Mouse (Mus musculus): ENCODE measurements around the gene Cd80. TPM values are rescaled to one million over a fixed set of nuclear protein-coding genes. Genes with fewer than 3 reads are reported as not detected.
A peak's percentile ranks its signal among the peaks of the same experiment; 100 is the strongest.

Gene Cd80
- polyA plus RNA-seq, 2 experiments: 0.15 to 0.35 TPM

DNA sequence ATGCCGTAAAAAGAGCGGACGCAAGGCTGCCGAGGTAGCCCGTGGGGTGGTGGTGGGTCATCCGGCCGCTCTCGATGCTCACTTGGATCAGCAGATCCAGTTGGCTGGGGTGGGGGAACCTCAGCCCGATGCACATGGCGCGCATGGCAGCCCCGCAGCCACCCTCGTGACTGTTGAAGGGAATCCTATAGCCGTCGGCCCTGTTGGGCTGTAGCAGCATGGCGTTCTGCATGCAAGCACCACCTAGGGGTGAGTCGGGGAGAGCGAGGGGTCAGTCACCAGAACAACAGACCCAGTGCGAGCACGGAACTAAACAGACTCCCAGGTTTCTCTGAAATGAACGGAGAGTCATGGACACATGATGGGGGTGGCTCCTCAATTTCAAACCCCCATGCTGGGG is 8.0 kb upstream of the Cd80 start:
- no peaks in the 10 kb centered on the region for H3K27me3 ChIP-seq (ENCODE audit: control insufficient read depth, insufficient read depth, low read length)
- no peak for DNase-seq (ENCODE audit: low read depth in 3 of 3, low spot score in 3 of 3)
- 88% methylated on average over 21 of the region's 21 CpGs for WGBS (ENCODE audit: insufficient replicate concordance)
- no peak overlapping the region for H3K4me2 ChIP-seq (ENCODE audit: low read depth)
- H3K27ac ChIP-seq: no peak overlapping the region
- peaks cover 33% of the 10 kb centered on the region for H3K36me3 ChIP-seq (replicated peaks; ENCODE audit: control insufficient read depth, insufficient read depth, low read depth)
- H3K4me3 ChIP-seq (ENCODE audit: insufficient read depth in 1 of 2, low read depth in 2 of 2, low read length in 2 of 2): no peak overlapping the region
- no peak overlapping the region for H3K9ac ChIP-seq (replicated peaks)
- no peak for ATAC-seq (ENCODE audit: insufficient read depth)
- 0 out of 2 replicates have a peak, but pooled peaks have one; percentile 4 for TF ChIP-seq CTCF (IDR thresholded peaks at IDR 0.05; ENCODE audit: low read depth)
- no peak for TF ChIP-seq EP300 (IDR thresholded peaks at IDR 0.05; ENCODE audit: low read depth)
- H3K9me3 ChIP-seq (ENCODE audit: control insufficient read depth, low read length): no peaks in the 10 kb centered on the region
- peaks cover 9 to 10% of the 10 kb centered on the region in 2 experiments for H3K4me1 ChIP-seq (replicated peaks; ENCODE audit: control insufficient read depth in 2 of 2, insufficient read depth in 2 of 2, low read length in 1 of 2)

GRCm38 (mm10) chr16:38448458-38448857 is 6.9 kb upstream of the Cd80 start:
- no peak overlapping the region for H3K27ac ChIP-seq
- H3K4me2 ChIP-seq (ENCODE audit: low read depth): no peak overlapping the region
- H3K4me3 ChIP-seq (ENCODE audit: insufficient read depth in 1 of 2, low read depth in 2 of 2, low read length in 2 of 2): no peak overlapping the region
- no peak for DNase-seq (ENCODE audit: low read depth in 3 of 3, low spot score in 3 of 3)
- no peak for ATAC-seq (ENCODE audit: insufficient read depth)
- TF ChIP-seq CTCF (IDR thresholded peaks at IDR 0.05; ENCODE audit: low read depth) (no peak), EP300 (IDR thresholded peaks at IDR 0.05; ENCODE audit: low read depth) (no peak)
- H3K36me3 ChIP-seq (replicated peaks; ENCODE audit: control insufficient read depth, insufficient read depth, low read depth): peaks cover 33% of the 10 kb centered on the region
- peaks cover 9 to 12% of the 10 kb centered on the region in 2 experiments for H3K4me1 ChIP-seq (replicated peaks; ENCODE audit: control insufficient read depth in 2 of 2, insufficient read depth in 2 of 2, low read length in 1 of 2)
- no peaks in the 10 kb centered on the region for H3K9me3 ChIP-seq (ENCODE audit: control insufficient read depth, low read length)
- no peak overlapping the region for H3K9ac ChIP-seq (replicated peaks)
- WGBS (ENCODE audit: insufficient replicate concordance): 84% methylated on average over 12 of the region's 12 CpGs
- no peaks in the 10 kb centered on the region for H3K27me3 ChIP-seq (ENCODE audit: control insufficient read depth, insufficient read depth, low read length)

- Histone ChIP-seq H3K36me3 (replicated peaks; ENCODE audit: control insufficient read depth, insufficient read depth, low read depth) (peaks cover 23% of the 10 kb centered on the region), H3K27me3 (ENCODE audit: control insufficient read depth, insufficient read depth, low read length) (no peaks in the 10 kb centered on the region), H3K4me2 (ENCODE audit: low read depth) (no peak overlapping the region), H3K9me3 (ENCODE audit: control insufficient read depth, low read length) (no peaks in the 10 kb centered on the region), H3K27ac (no peak overlapping the region), H3K4me3 (ENCODE audit: insufficient read depth in 1 of 2, low read depth in 2 of 2, low read length in 2 of 2) (no peak overlapping the region), H3K4me1 (replicated peaks; ENCODE audit: control insufficient read depth in 2 of 2, insufficient read depth in 2 of 2, low read length in 1 of 2) (peaks cover 12 to 18% of the 10 kb centered on the region in 2 experiments), H3K9ac (replicated peaks) (no peak overlapping the region)
- TF ChIP-seq EP300 (IDR thresholded peaks at IDR 0.05; ENCODE audit: low read depth) (no peak), CTCF (IDR thresholded peaks at IDR 0.05; ENCODE audit: low read depth) (no peak)
- WGBS (ENCODE audit: insufficient replicate concordance): 65% methylated on average over 7 of the region's 7 CpGs
- ATAC-seq (ENCODE audit: insufficient read depth) (no peak), DNase-seq (ENCODE audit: low read depth in 3 of 3, low spot score in 3 of 3) (no peak)
These were observed 4.7 kb upstream of the Cd80 start for GRCm38 (mm10) chr16:38450707-38451106.

DNA sequence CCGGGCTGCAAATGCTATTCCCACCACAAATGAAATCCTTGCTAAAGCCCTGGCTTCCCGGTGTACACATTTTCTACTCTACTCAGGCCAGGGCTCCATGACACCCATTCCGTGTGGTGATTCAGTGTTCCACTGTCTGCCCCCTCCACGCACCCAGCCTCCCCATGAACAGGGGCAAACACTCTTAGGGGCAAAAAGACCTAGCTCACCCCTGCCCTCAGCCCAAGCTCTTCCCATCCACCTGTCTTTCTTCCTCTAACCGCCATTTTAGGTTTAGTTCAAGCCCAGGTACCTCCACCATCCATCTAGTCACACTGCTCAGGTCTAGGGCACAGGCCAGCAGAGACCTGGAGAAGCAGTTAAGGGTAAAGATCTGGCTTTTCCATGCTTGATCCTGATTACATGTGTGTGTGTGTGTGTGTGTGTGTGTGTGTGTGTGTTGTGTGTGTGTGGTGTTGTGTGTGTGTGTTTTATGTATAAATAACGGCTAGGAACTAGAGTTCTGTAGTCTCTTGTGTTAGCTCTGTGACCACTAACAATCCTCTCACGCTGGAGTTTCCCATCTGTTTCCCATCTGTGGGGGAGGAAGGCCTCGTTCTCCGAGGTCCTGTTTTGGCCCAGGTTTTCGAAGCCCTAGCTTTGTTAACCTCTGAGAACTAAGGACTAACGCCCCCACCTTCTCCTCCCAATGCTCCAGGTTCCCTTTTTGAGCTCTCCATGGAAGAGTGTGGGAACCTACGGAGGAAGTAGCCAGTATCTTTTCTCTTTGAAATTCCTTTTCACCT is 3.7 kb upstream of the Cd80 start:
- Histone ChIP-seq H3K27ac (peak overlapping the region; percentile 50), H3K4me1 (replicated peaks; ENCODE audit: control insufficient read depth in 2 of 2, insufficient read depth in 2 of 2, low read length in 1 of 2) (peaks cover 12 to 18% of the 10 kb centered on the region in 2 experiments), H3K9me3 (ENCODE audit: control insufficient read depth, low read length) (no peaks in the 10 kb centered on the region), H3K27me3 (ENCODE audit: control insufficient read depth, insufficient read depth, low read length) (no peaks in the 10 kb centered on the region), H3K4me2 (ENCODE audit: low read depth) (peak overlapping the region; percentile 93), H3K9ac (replicated peaks) (peak overlapping the region; percentile 98), H3K4me3 (ENCODE audit: insufficient read depth in 1 of 2, low read depth in 2 of 2, low read length in 2 of 2) (peak overlapping the region; percentile 80 to 96), H3K36me3 (replicated peaks; ENCODE audit: control insufficient read depth, insufficient read depth, low read depth) (peaks cover 14% of the 10 kb centered on the region)
- ATAC-seq (ENCODE audit: insufficient read depth): no peak
- DNase-seq (ENCODE audit: low read depth in 3 of 3, low spot score in 3 of 3): no peak
- WGBS (ENCODE audit: insufficient replicate concordance): 43% methylated on average over 12 of the region's 12 CpGs
- no peak for TF ChIP-seq EP300 (IDR thresholded peaks at IDR 0.05; ENCODE audit: low read depth)
- no peak for TF ChIP-seq CTCF (IDR thresholded peaks at IDR 0.05; ENCODE audit: low read depth)

GRCm38 (mm10) chr16:38452442-38453202 is 2.7 kb upstream of the Cd80 start, which contains the start of gene Adprh:
Gene Adprh (minus strand): TSS chr16:38452703.
- DNase-seq (ENCODE audit: low read depth in 3 of 3, low spot score in 3 of 3) (peak; percentile 71 to 76 (median 74)), ATAC-seq (ENCODE audit: insufficient read depth) (peak; percentile 96)
- H3K4me3 ChIP-seq (ENCODE audit: insufficient read depth in 1 of 2, low read depth in 2 of 2, low read length in 2 of 2): peak within 1 kb of the TSS; percentile 80 to 96
- peak within 1 kb of the TSS; percentile 81 for H3K27ac ChIP-seq
- under 1% methylated on average over 55 of the region's 61 CpGs for WGBS (ENCODE audit: insufficient replicate concordance)
- no peaks in the 10 kb centered on the region for H3K27me3 ChIP-seq (ENCODE audit: control insufficient read depth, insufficient read depth, low read length)
- no peaks in the 10 kb centered on the region for H3K9me3 ChIP-seq (ENCODE audit: control insufficient read depth, low read length)
- peaks cover 3% of the 10 kb centered on the region; the same call in 1 of the 2 replicates for H3K36me3 ChIP-seq (replicated peaks; ENCODE audit: control insufficient read depth, insufficient read depth, low read depth)
- peak within 1 kb of the TSS; percentile 93 for H3K4me2 ChIP-seq (ENCODE audit: low read depth)
- H3K9ac ChIP-seq (replicated peaks): peak within 1 kb of the TSS; percentile 98
- peaks cover 12 to 19% of the 10 kb centered on the region in 2 experiments for H3K4me1 ChIP-seq (replicated peaks; ENCODE audit: control insufficient read depth in 2 of 2, insufficient read depth in 2 of 2, low read length in 1 of 2)
- TF ChIP-seq EP300 (IDR thresholded peaks at IDR 0.05; ENCODE audit: low read depth) (no peak), CTCF (IDR thresholded peaks at IDR 0.05; ENCODE audit: low read depth) (peak; percentile 20; the same call in 1 of the 2 replicates)

Measured in liver, embryonic 14.5 days (tissue).